Mouse (Mus musculus) layer of hippocampus, postnatal 25 days (tissue): ENCODE results near the gene Cipc. TPM values are rescaled to one million over a fixed set of nuclear protein-coding genes. Genes with fewer than 3 reads are reported as not detected.
A peak's percentile ranks its signal among the peaks of the same experiment; 100 is the strongest.

ENCODE experiments used
- DNase-seq, 2 experiments: peaks; one replicate each; pipeline ENCODE4 v3.0.0; 2022; ENCODE audit warnings: mixed read lengths in 2 of 2, low spot score in 1 of 2; ENCODE audit errors: extremely low spot score in 1 of 2
- total RNA-seq, 2 experiments: library from RNA; stranded (reverse); gene quantifications; 2 replicates each; pipeline ENCODE4 v1.2.3; 2021

Cipc gene
- total RNA-seq = 10 to 100 TPM; 62.0 to 74.2 TPM

- DNase-seq = peak; percentile 87 to 91
Observed at GRCm38 (mm10) chr12:86946862-86947574, at the start of gene Cipc. Gene Cipc, plus strand, starts transcription at chr12:86947043.

DNA sequence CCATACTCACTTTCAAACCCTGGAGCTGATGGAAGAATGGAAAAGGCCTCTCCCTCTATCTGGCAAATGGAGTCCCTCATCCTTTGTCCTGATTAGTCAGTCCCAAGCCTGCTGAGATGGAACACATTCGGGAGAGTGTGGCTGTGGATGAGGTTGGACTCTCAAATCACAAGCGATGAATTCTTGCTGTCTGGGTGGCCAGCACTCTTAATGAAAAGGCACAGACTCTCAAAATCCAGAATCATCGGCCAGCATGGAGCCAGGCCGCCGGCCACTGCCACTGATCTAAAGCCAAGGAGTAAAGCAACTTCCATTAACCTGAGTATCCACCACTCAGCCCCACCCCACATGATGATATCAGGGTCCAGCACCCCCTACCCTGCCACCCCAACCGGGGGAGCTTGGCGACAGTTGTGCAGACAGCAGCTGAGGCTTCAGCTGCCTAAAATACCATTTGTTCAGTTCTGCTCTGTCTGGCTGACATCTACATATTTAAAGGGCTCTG is 49.0 kb upstream of the Cipc start:
- DNase-seq = no peak

- DNase-seq = no peak
Observed at GRCm38 (mm10) chr12:86898448-86898847, 48.4 kb upstream of the Cipc start.

GRCm38 (mm10) chr12:86899461-86900179 is 47.2 kb upstream of the Cipc start:
- DNase-seq = no peak

DNA sequence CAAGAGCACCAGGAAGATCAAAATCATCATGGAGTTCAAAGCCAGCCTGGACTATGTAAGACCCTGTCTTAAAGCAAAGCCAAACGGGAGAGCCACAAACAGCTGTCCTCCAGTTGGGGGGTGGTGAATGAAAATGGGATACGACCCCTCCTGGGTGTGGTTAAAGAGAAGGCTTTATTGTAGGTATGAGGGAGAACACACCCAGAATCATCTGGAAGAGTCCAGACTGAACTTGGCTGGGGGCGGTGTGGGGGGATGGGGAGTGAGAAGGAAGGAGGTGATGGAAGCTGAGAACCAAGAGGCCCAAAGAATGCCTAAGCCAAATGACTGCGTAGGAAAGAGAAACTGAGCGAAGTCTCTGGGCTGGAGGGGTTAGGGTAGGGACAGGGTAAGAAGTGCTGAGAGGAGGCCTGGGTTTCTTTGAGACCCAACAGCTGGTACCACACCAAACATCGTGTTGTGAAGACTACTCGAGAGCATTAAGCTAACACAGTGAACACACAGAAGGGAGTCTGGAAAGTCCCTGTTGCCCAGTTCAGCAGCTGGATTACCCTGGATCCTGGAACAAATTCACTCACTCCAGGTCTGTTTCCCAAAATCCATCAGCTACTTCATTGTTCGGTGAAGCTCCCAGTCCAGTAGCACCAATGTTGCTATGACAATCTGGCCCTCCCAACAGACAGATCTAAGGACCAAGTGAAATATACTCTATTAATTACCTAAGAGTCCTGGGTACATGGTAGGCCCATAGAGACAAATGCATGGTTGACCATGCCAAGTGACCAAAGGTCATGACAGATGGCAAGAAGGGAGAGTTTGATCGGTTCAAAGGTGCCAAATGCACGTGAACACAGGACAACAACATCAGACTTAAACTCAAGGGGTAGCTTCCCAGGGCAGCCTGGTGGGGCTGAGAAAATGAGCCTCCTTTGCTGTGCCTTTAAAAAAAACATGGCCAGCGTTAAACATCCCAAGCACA is 42.7 kb upstream of the Cipc start:
- no peak for DNase-seq

DNA sequence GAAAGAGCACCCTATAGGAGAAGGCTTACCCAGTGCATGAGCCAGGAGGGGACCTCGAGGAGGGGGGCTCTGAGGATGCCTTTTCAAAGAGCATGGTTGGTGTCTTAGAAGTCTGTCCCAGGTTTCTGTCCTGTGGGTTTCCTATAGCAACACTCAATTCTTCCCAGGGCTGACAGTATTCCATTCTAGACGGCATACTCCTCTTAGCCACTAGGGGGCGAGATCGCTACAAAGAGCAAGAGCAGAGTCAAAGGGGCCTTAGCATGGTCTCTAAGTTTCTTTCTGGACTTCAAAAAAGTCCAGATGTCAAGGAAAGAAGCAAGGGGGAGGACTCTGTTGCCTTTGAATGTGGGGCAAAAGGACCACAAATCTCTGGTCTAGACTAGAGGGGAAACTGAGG is 41.6 kb upstream of the Cipc start:
- no peak for DNase-seq

- no peak for DNase-seq
Observed at GRCm38 (mm10) chr12:86905876-86906275, 41.0 kb upstream of the Cipc start.

DNA sequence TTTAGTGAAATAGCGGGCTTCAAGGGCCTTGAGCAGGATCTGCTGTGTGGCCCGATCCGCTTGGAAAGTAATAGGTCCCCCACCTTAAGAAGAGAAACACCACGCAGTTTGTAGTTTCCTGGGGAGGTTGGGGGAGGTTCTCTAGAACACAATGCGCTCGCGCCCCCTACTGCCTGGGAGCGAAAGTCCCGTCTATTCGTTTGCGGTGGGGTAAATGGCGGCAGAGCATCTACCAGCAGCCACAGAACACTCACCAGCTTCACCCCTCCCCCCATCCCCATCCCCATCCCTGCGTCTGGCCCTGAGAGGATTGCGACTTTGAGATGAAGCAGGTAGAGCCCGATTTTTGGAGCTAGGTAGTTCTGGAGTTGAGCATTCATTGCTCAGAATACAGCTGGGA is 40.4 kb upstream of the Cipc start:
- DNase-seq = peak; percentile 80 to 94

- DNase-seq = peak; percentile 60 to 68
Observed at GRCm38 (mm10) chr12:86911482-86911931, 35.3 kb upstream of the Cipc start.

GRCm38 (mm10) chr12:86912335-86913093 is 34.3 kb upstream of the Cipc start:
- no peak for DNase-seq

DNA sequence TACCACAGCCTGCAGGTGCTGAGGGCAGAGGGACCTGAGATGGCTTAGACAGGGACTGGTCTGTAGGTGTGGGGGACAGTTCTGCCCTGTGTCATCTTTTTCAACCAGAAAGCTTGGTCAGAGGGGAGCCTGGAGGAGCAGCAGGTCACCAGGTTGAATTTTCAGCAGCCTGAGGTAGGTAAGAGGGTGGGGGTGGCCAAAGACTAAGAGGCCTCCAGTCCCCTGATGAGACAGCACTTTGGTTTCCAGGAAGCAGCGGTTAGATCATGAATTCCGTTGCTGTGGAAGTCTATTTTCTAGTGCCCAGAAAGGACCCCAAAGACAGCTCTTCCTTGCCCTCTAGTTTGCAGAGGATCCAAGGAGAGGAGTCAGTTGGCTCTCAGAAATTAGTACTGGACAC is 32.5 kb upstream of the Cipc start:
- DNase-seq = no peak

DNA sequence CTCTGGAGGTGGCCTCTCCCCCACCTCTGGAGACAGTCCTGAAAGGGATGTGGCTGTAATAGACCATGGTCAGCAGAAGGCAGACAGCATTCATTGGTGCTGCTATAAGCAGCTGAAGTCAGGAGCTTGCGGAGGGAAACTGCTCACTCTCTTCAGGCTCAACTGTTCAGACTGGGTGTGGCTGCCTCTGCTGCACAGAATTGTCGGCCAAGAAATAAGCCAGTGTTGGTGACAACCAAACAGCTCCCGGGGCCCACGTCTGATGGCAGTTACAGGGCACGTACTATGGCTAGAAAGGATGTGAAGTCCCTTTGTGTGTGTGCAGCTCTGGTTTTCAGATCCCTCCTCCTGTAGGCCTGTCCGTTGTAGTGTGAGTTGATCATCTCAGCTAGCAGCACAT is 32.1 kb upstream of the Cipc start:
- DNase-seq = no peak

DNA sequence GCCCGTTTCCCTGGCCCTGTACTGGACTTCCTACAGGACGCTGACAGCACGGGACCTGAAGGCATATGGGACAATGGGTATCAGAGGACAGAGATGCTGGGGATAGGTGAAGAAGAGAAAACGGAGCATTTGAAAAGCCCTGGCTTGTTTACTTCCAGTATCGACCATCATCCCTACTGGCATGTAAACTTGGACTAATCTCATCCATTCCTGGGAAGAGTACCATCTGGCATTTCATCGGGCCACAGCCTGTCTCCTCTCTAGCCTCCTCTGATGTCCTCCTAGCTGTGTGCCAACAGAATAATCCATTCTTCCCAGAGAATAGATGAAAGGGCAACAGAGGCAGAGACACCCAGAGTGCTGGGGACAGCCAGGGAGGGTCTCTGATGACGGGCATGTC is 31.2 kb upstream of the Cipc start:
- DNase-seq = no peak

GRCm38 (mm10) chr12:86916796-86917573 is 29.9 kb upstream of the Cipc start:
- no peak for DNase-seq

GRCm38 (mm10) chr12:86918361-86918967 is 28.4 kb upstream of the Cipc start:
- no peak for DNase-seq

GRCm38 (mm10) chr12:86918983-86919722 is 27.7 kb upstream of the Cipc start:
- DNase-seq = no peak

- peak; percentile 59 to 79 for DNase-seq
Observed at GRCm38 (mm10) chr12:86923837-86924236, 23.0 kb upstream of the Cipc start.
